Mouse (Mus musculus) midbrain, embryonic 13.5 days (tissue): ENCODE measurements around the gene Lactb. TPM values are rescaled to one million over a fixed set of nuclear protein-coding genes. Genes with fewer than 3 reads are reported as not detected.

Experiments used
- ATAC-seq: fragments of 200-750 bp; cut with Nextera tagmentation; 2 replicates; pipeline ENCODE4 v1.8.0; 2017; ENCODE audit warnings: mild to moderate bottlenecking, moderate TSS enrichment, moderate library complexity
- H3K27ac ChIP-seq: fragments of 300-500 bp; sonication (generic); 2 replicates; pipeline ENCODE4 v1.5.1; 2015; ENCODE audit warnings: inconsistent platforms, mild to moderate bottlenecking, moderate library complexity
- H3K27me3 ChIP-seq: fragments of 300-500 bp; sonication (generic); 2 replicates; pipeline ENCODE4 v1.6.1; 2015; ENCODE audit warnings: mild to moderate bottlenecking, inconsistent platforms
- H3K36me3 ChIP-seq: fragments of 300-500 bp; sonication (generic); 2 replicates; pipeline ENCODE4 v1.6.1; 2015; ENCODE audit warnings: mild to moderate bottlenecking, inconsistent platforms
- H3K4me1 ChIP-seq: fragments of 300-500 bp; sonication (generic); replicated peaks from 2 replicates; pipeline ENCODE4 v1.6.1; 2015; ENCODE audit warnings: inconsistent platforms
- H3K4me2 ChIP-seq: fragments of 300-500 bp; sonication (generic); replicated peaks from 2 replicates; pipeline ENCODE4 v1.6.1; 2015; ENCODE audit warnings: moderate library complexity, mild to moderate bottlenecking, inconsistent platforms
- H3K4me3 ChIP-seq: fragments of 300-500 bp; sonication (generic); replicated peaks from 2 replicates; pipeline ENCODE4 v1.5.1; 2015; ENCODE audit warnings: mild to moderate bottlenecking, inconsistent platforms
- H3K9ac ChIP-seq: fragments of 300-500 bp; sonication (generic); replicated peaks from 2 replicates; pipeline ENCODE4 v1.6.1; 2015; ENCODE audit warnings: mild to moderate bottlenecking, inconsistent platforms
- H3K9me3 ChIP-seq: fragments of 300-500 bp; sonication (generic); 2 replicates; pipeline ENCODE4 v1.6.1; 2016; ENCODE audit warnings: mild to moderate bottlenecking, inconsistent platforms
- WGBS: fragments of 180-500 bp; shearing (Covaris S2); methylation state at CpG from one replicate; pipeline ENCODE4 v1.1.7; 2015; 5-methylcytosine and 5-hydroxymethylcytosine counted together
- polyA plus RNA-seq: library from polyadenylated mRNA; unstranded; fragments of >200 nt; fragmentation: Nextera tagmentation; extraction: Ambion mirVana; gene quantifications from 2 replicates; pipeline ENCODE4 v1.2.1, GENCODE M21; 2015

Gene Lactb
- polyA plus RNA-seq, 1 experiment from 2014 or later, result 10.8 TPM

- WGBS, result 78% methylated on average over 5 of the region's 5 CpGs
- Histone ChIP-seq H3K27ac (no peak overlapping the region), H3K9me3 (no peaks in the 10 kb centered on the region), H3K36me3 (no peaks in the 10 kb centered on the region), H3K9ac (no peak overlapping the region), H3K27me3 (no peaks in the 10 kb centered on the region), H3K4me1 (peaks cover 8% of the 10 kb centered on the region), H3K4me3 (no peak overlapping the region), H3K4me2 (no peak overlapping the region)
- ATAC-seq, result no peak
These were observed 1.8 kb upstream of the Lactb start for GRCm38 (mm10) chr9:66977121-66977520.

DNA sequence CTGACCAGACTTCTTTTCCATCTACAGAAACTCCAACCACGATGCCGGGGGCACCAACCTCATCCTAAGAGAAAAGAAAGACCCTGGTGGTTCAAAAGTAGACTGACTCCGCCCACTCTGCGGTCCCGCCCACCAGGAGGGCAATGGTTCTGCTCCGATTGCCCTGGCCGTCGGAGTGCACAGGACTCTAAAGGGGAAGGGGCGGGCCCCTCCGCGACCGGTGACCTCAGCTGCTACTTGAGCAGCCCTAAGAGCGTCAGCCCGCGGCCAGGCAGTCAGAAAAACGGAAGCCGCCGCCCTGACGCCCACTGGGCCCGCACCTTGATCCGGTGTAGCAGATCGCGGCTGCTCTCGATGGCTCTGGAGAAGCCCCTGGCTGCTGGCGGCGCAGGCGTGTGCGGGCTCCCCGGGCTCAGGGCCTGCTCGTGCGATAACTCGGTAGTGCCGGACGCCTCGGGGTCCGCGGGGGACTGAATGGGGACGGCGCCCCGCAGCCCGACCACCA, 511 bp downstream of the Lactb start:
- Histone ChIP-seq H3K27ac (peak overlapping the region; percentile 92), H3K9ac (peak overlapping the region; percentile 86), H3K4me3 (peak overlapping the region; percentile 94), H3K4me1 (peaks cover 8% of the 10 kb centered on the region), H3K4me2 (peak overlapping the region; percentile 66), H3K9me3 (no peaks in the 10 kb centered on the region), H3K27me3 (no peaks in the 10 kb centered on the region), H3K36me3 (peaks cover 13% of the 10 kb centered on the region)
- WGBS, result under 1% methylated on average over 41 of the region's 41 CpGs
- peak; percentile 88 for ATAC-seq

- 84% methylated on average over 8 of the region's 8 CpGs for WGBS
- Histone ChIP-seq H3K4me3 (no peak overlapping the region), H3K9ac (no peak overlapping the region), H3K27ac (no peak overlapping the region), H3K9me3 (no peaks in the 10 kb centered on the region), H3K36me3 (peaks cover 28% of the 10 kb centered on the region), H3K4me1 (peaks cover 8% of the 10 kb centered on the region), H3K4me2 (no peak overlapping the region), H3K27me3 (no peaks in the 10 kb centered on the region)
- no peak for ATAC-seq
These were observed 4.2 kb downstream of the Lactb start for GRCm38 (mm10) chr9:66971116-66971515.

DNA sequence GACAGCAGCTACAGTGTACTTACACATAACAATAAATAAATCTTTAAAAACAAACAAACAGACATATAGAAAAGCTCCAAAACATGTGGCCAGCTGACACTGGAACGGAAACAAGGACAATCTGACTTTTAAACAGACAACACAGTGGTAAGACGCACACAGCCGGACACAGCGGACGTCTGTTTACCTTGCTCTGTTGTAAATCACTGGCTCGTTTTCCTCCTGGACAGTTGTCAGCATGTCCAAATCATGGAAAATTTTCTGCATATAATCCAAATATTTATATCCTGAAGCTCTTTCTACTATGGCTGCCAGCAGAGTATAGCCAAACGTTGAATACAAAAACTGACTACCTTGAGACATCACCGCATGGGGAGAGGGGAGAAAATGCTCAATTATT, 7.8 kb downstream of the Lactb start:
- 90% methylated on average over 8 of the region's 8 CpGs for WGBS
- Histone ChIP-seq H3K4me2 (no peak overlapping the region), H3K27ac (no peak overlapping the region), H3K4me3 (no peak overlapping the region), H3K4me1 (no peaks in the 10 kb centered on the region), H3K27me3 (no peaks in the 10 kb centered on the region), H3K36me3 (peaks cover 33% of the 10 kb centered on the region), H3K9ac (no peak overlapping the region), H3K9me3 (no peaks in the 10 kb centered on the region)
- no peak for ATAC-seq

GRCm38 (mm10) chr9:66961478-66961877, 13.8 kb downstream of the Lactb start:
- Histone ChIP-seq H3K27ac (no peak overlapping the region), H3K4me3 (no peak overlapping the region), H3K4me1 (no peaks in the 10 kb centered on the region), H3K36me3 (peaks cover 6% of the 10 kb centered on the region; the same call in 1 of the 2 replicates), H3K9me3 (no peaks in the 10 kb centered on the region), H3K4me2 (no peak overlapping the region), H3K27me3 (no peaks in the 10 kb centered on the region), H3K9ac (no peak overlapping the region)
- WGBS, result 77% methylated on average over 2 of the region's 3 CpGs
- ATAC-seq, result no peak

DNA sequence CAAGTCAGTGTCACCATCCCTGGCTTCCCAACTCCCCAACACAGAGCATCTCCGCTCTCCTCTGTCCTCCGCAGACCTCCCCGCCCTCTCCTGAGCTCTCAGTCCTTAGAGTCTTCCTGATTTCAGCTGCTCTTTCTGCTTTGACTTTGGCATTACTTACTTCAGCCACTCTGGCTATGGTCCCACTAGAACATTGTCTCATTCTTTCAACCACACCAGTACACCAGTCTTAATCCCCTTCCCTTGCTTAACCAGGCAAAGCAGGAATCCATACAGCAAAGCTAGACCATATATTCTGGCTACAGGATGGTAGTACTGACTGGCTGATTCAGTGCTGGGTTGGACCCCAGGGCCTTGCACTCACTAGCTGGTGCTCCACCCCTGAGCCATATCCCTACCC, 17.8 kb downstream of the Lactb start:
- H3K4me3 ChIP-seq, result no peak overlapping the region
- H3K4me2 ChIP-seq, result no peak overlapping the region
- no peak for ATAC-seq
- H3K36me3 ChIP-seq, result peaks cover 8% of the 10 kb centered on the region
- no peaks in the 10 kb centered on the region for H3K4me1 ChIP-seq
- H3K9me3 ChIP-seq, result no peaks in the 10 kb centered on the region
- H3K27me3 ChIP-seq, result no peaks in the 10 kb centered on the region
- H3K9ac ChIP-seq, result no peak overlapping the region
- 87% methylated on average over 3 of the region's 3 CpGs for WGBS
- H3K27ac ChIP-seq, result no peak overlapping the region

- Histone ChIP-seq H3K4me2 (no peak overlapping the region), H3K4me1 (no peaks in the 10 kb centered on the region), H3K36me3 (peaks cover 17% of the 10 kb centered on the region), H3K9me3 (no peaks in the 10 kb centered on the region), H3K27ac (no peak overlapping the region), H3K9ac (no peak overlapping the region), H3K4me3 (no peak overlapping the region), H3K27me3 (no peaks in the 10 kb centered on the region)
- no peak for ATAC-seq
- 90% methylated on average over 2 of the region's 2 CpGs for WGBS
These were observed 22.4 kb downstream of the Lactb start for GRCm38 (mm10) chr9:66952886-66953285.

GRCm38 (mm10) chr9:66952321-66952720, 23.0 kb downstream of the Lactb start:
- no peaks in the 10 kb centered on the region for H3K9me3 ChIP-seq
- ATAC-seq, result no peak
- WGBS, result 83% methylated on average over 8 of the region's 8 CpGs
- no peak overlapping the region for H3K27ac ChIP-seq
- no peaks in the 10 kb centered on the region for H3K4me1 ChIP-seq
- H3K4me2 ChIP-seq, result no peak overlapping the region
- no peak overlapping the region for H3K9ac ChIP-seq
- peaks cover 17% of the 10 kb centered on the region for H3K36me3 ChIP-seq
- no peaks in the 10 kb centered on the region for H3K27me3 ChIP-seq
- H3K4me3 ChIP-seq, result no peak overlapping the region

- 97% methylated on average over 2 of the region's 2 CpGs for WGBS
- ATAC-seq, result no peak
- no peak overlapping the region for H3K9ac ChIP-seq
These were observed 26.7 kb downstream of the Lactb start for GRCm38 (mm10) chr9:66948536-66948935.

DNA sequence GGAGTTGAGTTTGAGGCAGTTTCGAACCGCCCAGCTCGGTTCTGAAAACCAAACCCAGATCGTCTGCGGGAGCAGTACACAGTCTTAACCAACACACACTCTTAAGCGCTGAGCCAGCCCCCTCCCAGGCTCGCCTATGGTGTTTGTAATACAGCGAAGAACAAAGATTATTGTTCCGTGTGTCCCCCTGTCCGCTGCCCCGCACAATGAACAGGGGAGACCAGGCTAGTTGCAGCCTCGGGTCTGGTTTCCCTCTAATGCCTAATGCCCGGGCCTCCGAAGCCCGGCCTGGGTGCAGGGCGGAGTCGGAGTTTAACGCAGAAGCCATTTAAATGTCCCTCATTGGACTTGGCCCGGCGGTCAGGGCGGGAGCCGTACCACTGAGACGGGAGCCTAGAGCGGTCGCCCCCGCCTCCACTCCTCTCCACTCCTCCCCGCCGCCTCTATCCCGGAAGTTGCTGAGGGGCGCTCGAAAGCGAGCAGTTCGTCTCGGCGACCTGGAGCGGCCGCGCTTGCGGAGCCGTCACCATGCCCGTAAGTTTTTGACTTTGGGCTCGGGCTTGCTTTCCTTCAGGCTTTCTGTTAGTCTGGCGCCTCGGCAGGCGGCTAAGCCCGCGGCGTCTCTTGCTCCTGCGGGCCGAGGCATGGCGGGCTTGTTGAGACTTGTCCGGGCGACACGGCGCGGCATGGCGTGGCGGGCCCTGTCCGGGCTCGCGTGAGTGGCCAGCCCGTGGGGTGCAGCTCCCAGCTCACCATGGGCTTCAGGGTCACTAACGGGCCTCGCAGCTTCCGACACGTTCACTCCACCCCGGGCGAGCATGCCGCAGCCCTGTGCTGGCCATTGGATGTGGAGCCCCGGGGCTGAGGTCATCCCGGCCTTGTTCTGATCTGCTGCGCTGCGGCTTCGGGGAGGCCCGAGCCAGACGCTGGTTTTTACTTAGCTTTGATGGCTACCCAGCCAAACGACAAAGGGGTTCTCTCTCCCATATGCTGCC, 29.3 kb downstream of the Lactb start, which contains the start of gene Rps27l:
Rps27l (plus strand) TSS at position 440 of the 995 bp plus-strand sequence.
- H3K9ac ChIP-seq, result peak within 1 kb of the TSS; percentile 92
- no peaks in the 10 kb centered on the region for H3K27me3 ChIP-seq
- peaks cover 9% of the 10 kb centered on the region for H3K36me3 ChIP-seq
- no peaks in the 10 kb centered on the region for H3K9me3 ChIP-seq
- peak; percentile 99 for ATAC-seq
- peak within 1 kb of the TSS; percentile 96 for H3K27ac ChIP-seq
- H3K4me1 ChIP-seq, result peaks cover 6% of the 10 kb centered on the region
- peak within 1 kb of the TSS; percentile 91 for H3K4me2 ChIP-seq
- WGBS, result under 1% methylated on average over 77 of the region's 77 CpGs
- H3K4me3 ChIP-seq, result peak within 1 kb of the TSS; percentile 92

More at GRCm38 (mm10) chr9:66948536-66948935, 26.7 kb downstream of the Lactb start:
- Histone ChIP-seq H3K9me3 (no peaks in the 10 kb centered on the region), H3K4me3 (no peak overlapping the region), H3K27ac (no peak overlapping the region), H3K27me3 (no peaks in the 10 kb centered on the region), H3K36me3 (peaks cover 9% of the 10 kb centered on the region), H3K4me2 (no peak overlapping the region), H3K4me1 (peaks cover 6% of the 10 kb centered on the region)

DNA sequence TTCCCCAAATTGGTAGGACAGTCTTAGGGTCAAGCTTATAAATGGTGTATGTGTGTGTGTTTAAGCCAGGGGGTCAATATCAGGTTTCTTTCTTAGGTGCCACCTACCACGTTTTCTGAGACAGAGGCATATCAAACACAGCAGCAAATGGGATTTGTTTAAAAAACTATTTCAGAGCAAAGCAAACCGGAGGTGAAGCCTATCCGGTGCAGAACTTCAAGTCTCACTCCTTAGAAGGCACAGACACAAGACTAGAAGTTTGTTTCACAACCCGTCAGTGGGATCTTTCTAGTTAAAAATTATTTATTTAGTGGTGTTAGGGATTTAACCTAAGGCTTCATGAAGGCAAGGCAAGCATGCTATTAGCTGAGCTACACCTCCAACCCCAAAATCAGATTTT, 30.1 kb downstream of the Lactb start:
- 26% methylated on average over 4 of the region's 4 CpGs for WGBS
- no peak for ATAC-seq

GRCm38 (mm10) chr9:66938836-66939235, 36.4 kb downstream of the Lactb start:
- Histone ChIP-seq H3K4me2 (no peak overlapping the region), H3K9ac (no peak overlapping the region), H3K4me3 (no peak overlapping the region), H3K4me1 (peaks cover 10% of the 10 kb centered on the region), H3K27me3 (no peaks in the 10 kb centered on the region), H3K27ac (no peak overlapping the region), H3K36me3 (no peaks in the 10 kb centered on the region), H3K9me3 (no peaks in the 10 kb centered on the region)
- ATAC-seq, result 0 out of 2 replicates have a peak, but pooled peaks have one; percentile 38
- WGBS, result 6% methylated on average over 4 of the region's 4 CpGs

More for the DNA sequence above, 30.1 kb downstream of the Lactb start:
- peaks cover 6% of the 10 kb centered on the region for H3K4me1 ChIP-seq
- peak overlapping the region; percentile 91 for H3K4me2 ChIP-seq
- no peaks in the 10 kb centered on the region for H3K9me3 ChIP-seq
- no peaks in the 10 kb centered on the region for H3K27me3 ChIP-seq
- peak overlapping the region; percentile 96 for H3K27ac ChIP-seq
- peaks cover 9% of the 10 kb centered on the region for H3K36me3 ChIP-seq
- peak overlapping the region; percentile 92 for H3K9ac ChIP-seq
- H3K4me3 ChIP-seq, result peak overlapping the region; percentile 92
